Mouse (Mus musculus) embryo, embryonic 10 days (tissue): Measurements from ENCODE around the gene Plk4.
"Not testable (repeated sequence)": the region's sequence is repeated elsewhere in the genome, so short reads cannot be mapped to it uniquely, and the experiment has no call there.

Experiments
- DNase-seq: peaks from one replicate; pipeline ENCODE4 v3.0.0-alpha.2; 2015; ENCODE audit warnings: low spot score

Gene Plk4

DNA sequence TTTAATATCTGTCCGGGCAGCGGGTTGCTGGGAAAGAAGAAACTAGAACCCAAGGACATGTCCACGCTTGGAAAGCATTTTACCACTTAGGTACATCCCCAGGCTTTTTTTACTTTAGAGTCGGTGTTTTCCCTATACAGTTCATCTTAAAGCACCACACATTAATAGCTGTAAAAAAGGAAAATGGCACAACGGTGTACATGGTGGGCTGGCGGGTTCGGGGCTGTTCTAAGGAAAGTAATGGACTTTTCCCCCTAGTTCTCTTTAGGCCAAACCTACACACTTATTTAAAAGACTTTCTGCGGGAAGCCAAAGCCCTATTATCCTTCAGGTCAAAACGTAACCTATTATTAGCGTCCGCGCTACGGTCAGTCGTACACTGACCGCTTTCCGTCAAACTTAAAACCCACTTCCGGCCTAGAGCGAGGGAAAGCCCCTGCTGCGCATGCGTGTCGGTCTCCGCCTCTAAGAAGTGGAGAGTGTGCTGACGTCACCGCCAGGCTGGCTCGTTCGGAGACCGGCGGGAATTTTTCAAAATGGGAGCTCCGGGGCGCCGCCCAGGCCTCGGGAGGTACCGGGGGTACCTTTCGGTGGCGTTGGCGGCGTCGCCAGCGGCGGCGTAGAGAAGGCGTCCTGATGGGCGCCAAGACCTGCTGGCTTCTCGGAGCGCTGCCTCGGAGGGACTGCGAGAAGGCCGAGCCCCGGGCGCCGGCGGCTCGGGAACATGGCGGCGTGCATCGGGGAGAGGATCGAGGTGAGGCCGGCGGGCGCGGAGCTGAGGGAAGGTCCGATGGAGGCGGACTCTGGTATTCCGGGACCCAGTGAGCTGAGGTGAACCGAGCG is at the start of gene Plk4:
Plk4 (plus strand) TSS at position 490 of the 843 bp plus-strand sequence.
- peak; percentile 100 for DNase-seq

- DNase-seq = no peak
Measured at GRCm38 (mm10) chr3:40760746-40761145, 39.1 kb upstream of the Plk4 start.

- DNase-seq = no peak
Measured at GRCm38 (mm10) chr3:40761312-40761711, 38.5 kb upstream of the Plk4 start.

DNA sequence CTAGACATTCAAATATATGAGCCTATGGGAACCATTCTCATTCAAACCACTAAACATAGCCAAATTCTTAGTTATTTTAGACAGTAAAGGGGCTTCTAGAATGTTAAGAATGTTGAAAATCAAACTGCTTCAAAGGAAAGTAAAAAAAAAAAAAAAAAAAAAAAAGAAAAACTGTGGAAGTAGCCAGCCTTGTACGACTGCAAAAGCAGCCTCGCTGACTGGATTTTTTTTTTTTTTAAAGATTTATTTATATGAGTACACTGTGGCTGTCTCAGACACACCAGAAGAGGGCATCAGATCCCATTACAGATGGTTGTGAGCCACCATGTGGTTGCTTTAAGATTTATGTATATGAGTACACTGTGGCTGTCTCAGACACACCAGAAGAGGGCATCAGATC is 6.0 kb upstream of the Plk4 start:
- DNase-seq = no peak

- no peak for DNase-seq
Measured at GRCm38 (mm10) chr3:40798054-40798453, 1.8 kb upstream of the Plk4 start.

- peak; percentile 71 for DNase-seq
Measured at GRCm38 (mm10) chr3:40798500-40798899, 1.3 kb upstream of the Plk4 start.

GRCm38 (mm10) chr3:40800373-40800823 is 579 bp downstream of the Plk4 start:
- DNase-seq = peak; percentile 59

DNA sequence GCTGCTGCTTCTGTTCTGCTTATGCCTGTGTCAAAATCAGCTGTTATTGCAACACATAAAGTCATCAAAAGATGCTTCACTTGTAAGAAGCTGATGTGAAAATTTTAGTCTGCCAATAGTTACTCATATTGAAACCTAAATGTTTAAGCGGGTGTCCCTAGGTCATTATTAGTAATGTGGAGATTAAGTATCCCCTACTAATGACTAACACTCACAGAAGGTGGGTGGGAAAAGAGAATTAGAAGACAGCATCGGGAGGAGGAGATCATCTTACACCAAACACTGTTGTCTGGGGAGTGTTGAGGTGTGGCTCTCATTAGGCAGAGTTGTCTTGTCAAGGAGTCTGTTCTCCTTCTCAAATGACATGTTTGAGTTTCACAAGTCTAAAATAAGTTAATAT is 7.1 kb downstream of the Plk4 start:
- DNase-seq = no peak

DNA sequence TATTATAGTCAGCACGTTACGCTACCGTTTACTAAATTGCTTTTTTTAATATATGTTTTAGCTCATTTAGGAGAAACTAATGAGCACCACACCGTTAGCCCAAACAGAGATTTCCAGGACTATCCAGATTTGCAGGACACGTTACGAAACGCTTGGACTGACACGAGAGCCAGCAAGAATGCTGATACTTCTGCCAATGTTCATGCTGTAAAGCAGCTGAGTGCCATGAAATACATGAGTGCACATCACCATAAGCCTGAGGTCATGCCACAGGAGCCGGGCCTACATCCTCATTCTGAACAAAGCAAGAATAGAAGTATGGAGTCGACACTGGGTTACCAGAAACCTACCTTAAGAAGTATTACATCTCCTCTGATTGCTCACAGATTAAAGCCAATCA is 8.9 kb downstream of the Plk4 start:
- DNase-seq = no peak

DNA sequence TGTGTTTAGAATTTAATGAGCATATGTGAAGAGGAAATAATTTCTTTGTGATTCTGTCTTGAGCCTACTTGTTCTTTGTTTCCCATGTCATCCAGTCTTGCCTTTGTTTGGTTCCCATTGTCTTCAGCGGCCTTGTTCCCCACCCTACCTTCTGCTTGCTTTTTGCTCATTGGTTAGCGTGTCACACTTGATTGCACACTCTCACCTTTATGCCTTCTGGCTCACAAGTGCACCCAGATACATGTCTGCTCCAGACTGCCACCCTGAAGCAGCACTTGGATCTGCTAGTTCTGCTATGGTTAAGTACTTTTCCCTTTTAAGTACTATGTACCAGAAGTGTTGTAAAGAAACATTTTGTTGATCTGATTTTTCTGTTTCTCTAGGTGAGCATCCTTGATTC is 10.1 kb downstream of the Plk4 start:
- DNase-seq = no peak

- DNase-seq = no peak
Measured at GRCm38 (mm10) chr3:40813275-40813674, 13.5 kb downstream of the Plk4 start.

DNA sequence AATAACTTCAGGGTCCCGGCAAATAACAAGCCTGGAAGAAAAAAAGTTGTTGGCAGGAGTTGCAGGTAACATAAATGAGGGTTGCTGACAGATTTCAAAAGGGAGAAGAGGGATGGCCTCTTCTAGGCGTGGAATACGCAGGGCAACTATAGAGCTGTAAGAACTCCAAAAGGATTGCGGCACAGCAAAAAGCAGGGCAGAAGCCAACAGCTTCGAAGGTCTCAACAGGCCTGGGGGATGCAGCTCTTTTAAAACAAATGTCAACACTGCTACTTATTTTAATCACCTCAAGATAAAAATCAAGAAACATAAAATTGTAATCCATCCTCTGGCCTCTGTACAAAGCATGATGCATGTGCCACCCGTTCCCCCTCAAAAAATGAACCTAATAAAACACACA is 45.7 kb downstream of the Plk4 start:
- not testable (repeated sequence) for DNase-seq

DNA sequence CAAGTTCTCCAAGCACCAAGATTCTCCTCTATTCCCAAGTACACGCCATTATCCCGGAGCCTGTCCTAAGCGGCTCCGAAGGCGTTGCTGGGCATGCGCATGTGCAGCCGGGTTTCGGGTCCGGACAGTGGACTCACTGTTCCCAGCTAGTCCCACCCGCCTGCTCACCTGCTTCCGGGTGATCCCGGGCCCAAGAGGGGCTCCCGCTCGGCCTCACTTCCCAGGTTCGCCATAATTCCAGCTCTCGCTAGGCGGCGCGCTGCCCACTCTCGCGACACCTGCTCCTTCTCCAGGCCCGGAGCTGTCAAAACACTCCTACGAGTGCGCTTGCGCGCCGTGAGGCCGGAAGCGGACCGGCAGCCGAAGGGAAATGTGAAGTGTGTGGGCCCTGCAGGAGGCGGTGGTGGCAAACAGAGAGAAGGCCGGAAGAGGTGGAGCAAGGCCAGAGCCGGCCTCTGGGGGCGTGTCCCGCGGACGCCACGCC is 46.7 kb downstream of the Plk4 start, which contains the start of gene Mfsd8:
Mfsd8 (minus strand) TSS at position 414 of the 484 bp plus-strand sequence.
- peak; percentile 96 for DNase-seq

DNA sequence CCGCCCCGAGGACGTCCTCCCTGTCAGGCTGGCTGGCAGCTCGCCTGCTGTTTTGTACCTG is 47.0 kb downstream of the Plk4 start, which contains the start of gene Abhd18:
Abhd18 (plus strand) TSS at position 14 of the 61 bp plus-strand sequence.
- DNase-seq = not testable (repeated sequence)

- DNase-seq = peak; percentile 72
Measured at GRCm38 (mm10) chr3:40847018-40847417, 47.2 kb downstream of the Plk4 start.

- not testable (repeated sequence) for DNase-seq
Measured at GRCm38 (mm10) chr3:40847936-40848335, 48.1 kb downstream of the Plk4 start.

- not testable (repeated sequence) for DNase-seq
Measured at GRCm38 (mm10) chr3:40853123-40853738, 53.4 kb downstream of the Plk4 start.
